Mouse (Mus musculus) MEL (cell line): ENCODE data around the gene Pah. TPM values are rescaled to one million over a fixed set of nuclear protein-coding genes. Genes with fewer than 3 reads are reported as not detected.

Experiments
- DNase-seq: peaks from one replicate; pipeline ENCODE4 v3.0.0; 2011; ENCODE audit warnings: low read depth, low spot score
- H3K27ac ChIP-seq: 2 replicates; pipeline ENCODE4 v1.5.1; 2012; ENCODE audit warnings: low read depth, mild to moderate bottlenecking, control low read depth, low read length, moderate library complexity; ENCODE audit not compliant: control insufficient read depth
- H3K27me3 ChIP-seq, 2 experiments: fragments of 150-350 bp in 1 of 2; sonication (generic) in 1 of 2; 2 replicates each; pipeline ENCODE4 v1.6.1; 2012; ENCODE audit warnings: low read length in 2 of 2, mild to moderate bottlenecking in 2 of 2, improper control_type of control experiment in 1 of 2, moderate library complexity in 1 of 2; ENCODE audit not compliant: insufficient read depth in 2 of 2, control insufficient read depth in 1 of 2
- H3K36me3 ChIP-seq, 2 experiments: 2 replicates each; pipeline ENCODE4 v1.6.1; 2012 to 2014; ENCODE audit warnings: low read length in 2 of 2, improper control_type of control experiment in 1 of 2, inconsistent platforms in 1 of 2, mild to moderate bottlenecking in 1 of 2; ENCODE audit not compliant: insufficient read depth in 2 of 2, control insufficient read depth in 1 of 2
- H3K4me1 ChIP-seq, 2 experiments: fragments of 150-350 bp in 1 of 2; sonication (generic) in 1 of 2; 2 replicates each; pipeline ENCODE4 v1.6.1; 2012; ENCODE audit warnings: low read length in 2 of 2, improper control_type of control experiment in 1 of 2, mild to moderate bottlenecking in 1 of 2; ENCODE audit not compliant: insufficient read depth in 2 of 2, control insufficient read depth in 1 of 2
- H3K4me3 ChIP-seq, 2 experiments: fragments of 150-350 bp in 1 of 2; sonication (generic) in 1 of 2; 2 replicates each; pipeline ENCODE4 v1.5.1; 2012; ENCODE audit warnings: low read depth in 2 of 2, low read length in 2 of 2, mild to moderate bottlenecking in 2 of 2, moderate library complexity in 2 of 2, control low read depth in 1 of 2, improper control_type of control experiment in 1 of 2; ENCODE audit not compliant: control insufficient read depth in 1 of 2, insufficient read depth in 1 of 2
- H3K79me2 ChIP-seq: 2 replicates; pipeline ENCODE4 v1.6.1; 2012; ENCODE audit warnings: mild to moderate bottlenecking, low read length, moderate library complexity; ENCODE audit not compliant: control insufficient read depth, poor library complexity, insufficient read depth
- H3K9ac ChIP-seq: 2 replicates; pipeline ENCODE4 v1.6.1; 2012; ENCODE audit warnings: low read depth, mild to moderate bottlenecking, control low read depth, low read length, moderate library complexity; ENCODE audit not compliant: control insufficient read depth, poor library complexity, severe bottlenecking
- H3K9me3 ChIP-seq: fragments of 150-350 bp; sonication (generic); replicated peaks from 2 replicates; pipeline ENCODE4 v1.6.1; 2012; ENCODE audit warnings: mild to moderate bottlenecking, low read length, improper control_type of control experiment, moderate library complexity; ENCODE audit not compliant: insufficient read depth
- E2F4 ChIP-seq: IDR thresholded peaks from 2 replicates; pipeline ENCODE4 v1.6.1; 2011; ENCODE audit warnings: low read depth, low read length, improper control_type of control experiment, borderline replicate concordance
- ETS1 ChIP-seq: IDR thresholded peaks from 2 replicates; pipeline ENCODE4 v1.6.1; 2012; ENCODE audit warnings: low read depth, mild to moderate bottlenecking, inconsistent platforms, low read length, improper control_type of control experiment, moderate library complexity
- GABPA ChIP-seq: IDR thresholded peaks from 2 replicates; pipeline ENCODE4 v1.6.1; 2012; ENCODE audit warnings: low read depth, mild to moderate bottlenecking, inconsistent platforms, low read length, improper control_type of control experiment, moderate library complexity
- HCFC1 ChIP-seq: IDR thresholded peaks from 2 replicates; pipeline ENCODE4 v1.6.1; 2012; ENCODE audit warnings: low read depth, mild to moderate bottlenecking, inconsistent platforms, low read length, improper control_type of control experiment, moderate library complexity
- JUND ChIP-seq: IDR thresholded peaks from 2 replicates; pipeline ENCODE4 v1.6.1; 2011; ENCODE audit warnings: low read depth, mild to moderate bottlenecking, improper control_type of control experiment, low read length
- MEF2A ChIP-seq: IDR thresholded peaks from 2 replicates; pipeline ENCODE4 v1.6.1; 2014; ENCODE audit warnings: low read depth, mild to moderate bottlenecking, inconsistent platforms, low read length, improper control_type of control experiment; ENCODE audit not compliant: poor library complexity, insufficient replicate concordance, severe bottlenecking; ENCODE audit errors: extremely low read depth
- MYB ChIP-seq: IDR thresholded peaks from 2 replicates; pipeline ENCODE4 v1.6.1; 2011; ENCODE audit warnings: mild to moderate bottlenecking, low read depth, low read length, improper control_type of control experiment
- MYC ChIP-seq: IDR thresholded peaks from 2 replicates; pipeline ENCODE4 v1.6.1; 2011; ENCODE audit warnings: low read depth, mild to moderate bottlenecking, low read length, improper control_type of control experiment, moderate library complexity
- NELFE ChIP-seq: IDR thresholded peaks from 2 replicates; pipeline ENCODE4 v1.6.1; 2011; ENCODE audit warnings: low read depth, low read length, improper control_type of control experiment
- NRF1 ChIP-seq: IDR thresholded peaks from 2 replicates; pipeline ENCODE4 v1.6.1; 2014; ENCODE audit warnings: low read depth, mild to moderate bottlenecking, inconsistent platforms, low read length, improper control_type of control experiment, moderate library complexity; ENCODE audit not compliant: poor library complexity, insufficient read depth, severe bottlenecking
- POLR2A ChIP-seq, 2 experiments: IDR thresholded peaks; 2 replicates each; pipeline ENCODE4 v1.6.1; 2011 to 2012; ENCODE audit warnings: low read length in 2 of 2, mild to moderate bottlenecking in 2 of 2, control low read depth in 1 of 2, improper control_type of control experiment in 1 of 2, low read depth in 1 of 2, moderate library complexity in 1 of 2; ENCODE audit not compliant: control insufficient read depth in 1 of 2, insufficient read depth in 1 of 2, poor library complexity in 1 of 2
- POLR2AphosphoS5 ChIP-seq: IDR thresholded peaks from 2 replicates; pipeline ENCODE4 v1.6.1; 2012; ENCODE audit warnings: low read depth, borderline replicate concordance, mild to moderate bottlenecking, inconsistent platforms, low read length, moderate library complexity, mixed read lengths
- RCOR1 ChIP-seq: IDR thresholded peaks from 2 replicates; pipeline ENCODE4 v1.6.1; 2012; ENCODE audit warnings: low read depth, mild to moderate bottlenecking, inconsistent platforms, low read length, improper control_type of control experiment
- SIN3A ChIP-seq: IDR thresholded peaks from 2 replicates; pipeline ENCODE4 v1.6.1; 2012; ENCODE audit warnings: low read length, improper control_type of control experiment, inconsistent platforms
- TAL1 ChIP-seq: IDR thresholded peaks from 2 replicates; pipeline ENCODE4 v1.6.1; 2012; ENCODE audit warnings: mild to moderate bottlenecking, inconsistent platforms, low read length, moderate library complexity, mixed read lengths
- TBP ChIP-seq: IDR thresholded peaks from 2 replicates; pipeline ENCODE4 v1.8.0; 2011; ENCODE audit warnings: low read depth, low read length, improper control_type of control experiment
- TCF12 ChIP-seq: IDR thresholded peaks from 2 replicates; pipeline ENCODE4 v1.6.1; 2014; ENCODE audit warnings: low read depth, mild to moderate bottlenecking, inconsistent platforms, low read length, improper control_type of control experiment, moderate library complexity
- UBTF ChIP-seq: IDR thresholded peaks from 2 replicates; pipeline ENCODE4 v1.6.1; 2012; ENCODE audit warnings: low read depth, mild to moderate bottlenecking, inconsistent platforms, low read length, improper control_type of control experiment, moderate library complexity, borderline replicate concordance; ENCODE audit not compliant: insufficient read depth
- USF2 ChIP-seq, 2 experiments: IDR thresholded peaks; 2 replicates each; pipeline ENCODE4 v1.6.1; 2011 to 2012; ENCODE audit warnings: improper control_type of control experiment in 2 of 2, low read length in 2 of 2, borderline replicate concordance in 1 of 2, inconsistent platforms in 1 of 2, low read depth in 1 of 2, mild to moderate bottlenecking in 1 of 2; ENCODE audit not compliant: insufficient read depth in 1 of 2
- ZC3H11A ChIP-seq: IDR thresholded peaks from 2 replicates; pipeline ENCODE4 v1.6.1; 2012; ENCODE audit warnings: low read depth, mild to moderate bottlenecking, inconsistent platforms, low read length, improper control_type of control experiment
- ZKSCAN1 ChIP-seq: IDR thresholded peaks from 2 replicates; pipeline ENCODE4 v1.6.1; 2012; ENCODE audit warnings: low read depth, mild to moderate bottlenecking, inconsistent platforms, low read length, improper control_type of control experiment, moderate library complexity
- ZMIZ1 ChIP-seq: IDR thresholded peaks from 2 replicates; pipeline ENCODE4 v1.6.1; 2012; ENCODE audit warnings: low read depth, mild to moderate bottlenecking, inconsistent platforms, low read length, improper control_type of control experiment, moderate library complexity
- polyA plus RNA-seq, 2 experiments: library from polyadenylated mRNA; stranded (reverse) in 1 of 2; unstranded in 1 of 2; fragments of >175 nt in 1 of 2; fragments of >200 nt in 1 of 2; gene quantifications; 2 replicates each; pipeline versions ENCODE4 v1.2.1 to v1.2.4; 2012; ENCODE audit warnings: low replicate concordance in 2 of 2, low read depth in 1 of 2; ENCODE audit not compliant: insufficient read length in 2 of 2, insufficient read depth in 1 of 2, missing spikeins in 1 of 2
- total RNA-seq: library from RNA; depleted of rRNA; stranded (reverse); fragments of 300-350 nt; gene quantifications from 2 replicates; pipeline ENCODE4 v1.2.3, GENCODE M21; 2012

Gene Pah
- total and polyA plus RNA-seq, 3 experiments = not detected

DNA sequence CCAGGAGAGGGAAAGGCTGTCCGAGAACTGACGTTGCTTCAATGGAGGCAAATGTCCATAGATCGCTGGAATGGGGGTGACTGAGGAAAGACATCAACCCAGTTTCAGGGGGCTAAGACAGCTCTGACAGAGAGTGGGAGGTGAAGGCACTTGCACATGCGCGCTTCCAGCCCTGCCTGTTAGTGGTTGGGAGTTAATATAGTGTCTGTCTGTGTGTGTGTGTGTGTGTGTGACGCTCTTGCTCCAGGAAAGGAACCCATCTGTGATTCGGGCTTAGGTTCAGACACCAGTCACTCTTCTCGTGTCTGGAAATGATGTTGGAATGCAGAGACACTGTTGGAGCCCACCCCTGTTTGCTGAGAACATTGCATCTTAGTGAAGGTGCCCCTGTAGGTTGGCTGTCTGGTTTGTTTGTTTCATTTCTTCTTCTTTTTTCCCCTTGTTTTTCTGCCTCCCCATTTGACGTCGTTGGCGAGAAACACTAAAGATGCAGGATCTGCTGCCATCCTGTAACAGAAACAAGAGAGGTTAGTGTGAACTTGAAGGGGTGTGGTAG lies 30.0 kb upstream of the Pah start:
- H3K27me3 ChIP-seq = no peaks in the 10 kb centered on the region
- H3K4me3 ChIP-seq = no peak overlapping the region
- H3K79me2 ChIP-seq = no peaks in the 10 kb centered on the region
- no peak for DNase-seq
- H3K36me3 ChIP-seq = no peaks in the 10 kb centered on the region
- H3K27ac ChIP-seq = no peak overlapping the region
- no peaks in the 10 kb centered on the region for H3K4me1 ChIP-seq
- TF ChIP-seq POLR2A (IDR thresholded peaks at IDR 0.05; ENCODE audit: control insufficient read depth in 1 of 2, insufficient read depth in 1 of 2, low read depth in 1 of 2, low read length in 2 of 2, poor library complexity in 1 of 2) (no peak), ZMIZ1 (no peak), MEF2A (no peak), NRF1 (no peak), ZC3H11A (no peak), RCOR1 (no peak), NELFE (no peak), JUND (no peak), UBTF (no peak), TCF12 (no peak), GABPA (no peak), SIN3A (no peak), USF2 (IDR thresholded peaks at IDR 0.05; ENCODE audit: borderline replicate concordance in 1 of 2, insufficient read depth in 1 of 2, low read depth in 1 of 2, low read length in 2 of 2) (no peak), MYB (no peak)
- no peak overlapping the region for H3K9ac ChIP-seq
- no peaks in the 10 kb centered on the region for H3K9me3 ChIP-seq

DNA sequence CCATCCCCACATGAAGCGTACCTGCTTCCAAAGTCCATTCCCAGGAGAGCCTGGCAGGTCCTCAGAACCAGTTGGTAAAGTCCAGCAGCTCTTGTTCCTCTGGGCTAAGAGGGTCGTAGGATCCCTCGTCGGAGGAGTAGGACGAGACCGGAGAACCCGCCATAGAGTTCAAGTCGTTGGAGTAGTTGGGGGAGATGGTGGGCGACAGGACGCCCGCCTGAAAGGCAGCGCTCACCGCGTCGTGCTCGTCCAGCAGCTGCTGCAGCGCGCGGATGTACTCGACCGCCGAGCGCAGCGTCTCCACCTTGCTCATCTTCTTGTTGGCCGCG lies 29.3 kb upstream of the Pah start:
- Histone ChIP-seq H3K27ac (no peak overlapping the region), H3K4me1 (no peaks in the 10 kb centered on the region), H3K79me2 (no peaks in the 10 kb centered on the region), H3K9ac (no peak overlapping the region), H3K27me3 (no peaks in the 10 kb centered on the region), H3K36me3 (no peaks in the 10 kb centered on the region), H3K9me3 (no peaks in the 10 kb centered on the region)
- DNase-seq = no peak
- TF ChIP-seq HCFC1 = no peak
- TF ChIP-seq JUND = no peak
- TF ChIP-seq NRF1 = no peak
- TF ChIP-seq E2F4 = no peak
- no peak for TF ChIP-seq ZKSCAN1
- TF ChIP-seq ETS1 = no peak
- TF ChIP-seq POLR2AphosphoS5 = no peak
- TF ChIP-seq TBP = no peak
- no peak for TF ChIP-seq MYC
- no peak for TF ChIP-seq UBTF
- TF ChIP-seq TAL1 = no peak
- TF ChIP-seq, all 39 proteins: peak for 0
- no peak overlapping the region for H3K4me3 ChIP-seq
